Mouse (Mus musculus) heart, postnatal 0 days (tissue): ENCODE measurements around the gene Lad1.

Experiments
- CTCF ChIP-seq: IDR thresholded peaks from 2 replicates; pipeline ENCODE4 v1.5.1; 2016; ENCODE audit warnings: antibody characterized with exemption, control low read depth, low read depth
- EP300 ChIP-seq: IDR thresholded peaks from 2 replicates; pipeline ENCODE4 v1.6.1; 2016; ENCODE audit warnings: antibody characterized with exemption, low read depth

GRCm38 (mm10) chr1:135811016-135811646 is 7.3 kb upstream of the Lad1 start:
- no peak for TF ChIP-seq EP300
- peak; percentile 94 for TF ChIP-seq CTCF
